ENCODE assay signal across 7 mouse cellular contexts in genomic region chr6:55166777-55167463, GRCm38 (mm10). TPM values are rescaled to one million over a fixed set of nuclear protein-coding genes. Genes with fewer than 3 reads are reported as not detected.
DNase-seq lines count a peak whose midpoint lies in the region; ATAC-seq and TF ChIP-seq lines count a peak whose summit lies in the region.

No protein-coding gene starts in this region.

- CTCF ChIA-PET in Patski (lab: Charles Lee): interaction anchor here (1.0 to 2.0 kb wide), 5 partner anchors 10 to 357 kb away, joined by 3 to 23 read pairs (median 4); partner anchors contain the start of gene Ggct

- in situ Hi-C loops in Patski (cut with MboI; ENCODE audit: low pct_unique_long_range_greater_than_20kb): loop anchor here (5.0 to 10.0 kb wide), 4 partner anchors 150 to 572 kb away; partner anchors contain the start of genes Fkbp14 and Plekha8

- DNase-seq in Patski (ENCODE audit: low read depth, low spot score): no peak
- DNase-seq in cerebellum, adult 18-20 months: peak; percentile 70 to 77
- peak; percentile 71 for DNase-seq in forelimb bud, embryonic 11.5 days (ENCODE audit: low read depth, low spot score)
- DNase-seq in hindlimb bud, embryonic 11.5 days (ENCODE audit: extremely low spot score, low read depth, low spot score): peak; percentile 63
- peak; percentile 42 for DNase-seq in left cerebral cortex, adult 11 months (ENCODE audit: low spot score)
- DNase-seq in right cerebral cortex, postnatal 10 days (ENCODE audit: low spot score in 2 of 2): peak; percentile 85 to 86

- ATAC-seq in Patski: peak; percentile 68
- ATAC-seq in megakaryocyte progenitor cell, adult 5-6 weeks (replicated peaks; ENCODE audit: poor library complexity): peak; percentile 93

- peak; percentile 94 for TF ChIP-seq CTCF in Patski (IDR thresholded peaks at IDR 0.05)

- no peaks in the 10 kb centered on the region for H3K27me3 ChIP-seq in Patski

- POLR2A ChIA-PET in Patski (lab: Charles Lee): interaction anchor here (1.3 kb wide), 1 partner anchor 150 kb away, joined by 4 read pairs; no protein-coding TSS in a partner anchor

RNA-seq across cellular contexts. Expression of gene Inmt, which starts 7.9 kb away (rescaled TPM):
- polyA plus RNA-seq in Patski (2021): 309 TPM
- total RNA-seq in megakaryocyte progenitor cell, adult 5-6 weeks (2015): not detected in 2 replicates
- not detected in 2 replicates for total RNA-seq in megakaryocyte progenitor cell, adult 5-6 weeks (2017)

RNA-seq across cellular contexts. Expression of gene Crhr2, which starts 34.1 kb away (rescaled TPM):
- polyA plus RNA-seq in Patski (2021): not detected
- not detected in 2 replicates for total RNA-seq in megakaryocyte progenitor cell, adult 5-6 weeks (2015)
- total RNA-seq in megakaryocyte progenitor cell, adult 5-6 weeks (2017): not detected in 2 replicates

RNA-seq across cellular contexts. Expression of gene Mindy4, which starts 36.3 kb away (rescaled TPM):
- 26.0 TPM for polyA plus RNA-seq in Patski (2021)
- total RNA-seq in megakaryocyte progenitor cell, adult 5-6 weeks (2015): 2.0 and 3.0 TPM in 2 replicates
- total RNA-seq in megakaryocyte progenitor cell, adult 5-6 weeks (2017): 4.6 and 5.7 TPM in 2 replicates
